Mouse (Mus musculus): ENCODE measurements at regions not wholly inside any gene's neighbourhood (a gene's known extent, or its start where the extent isn't known, plus 50 kb on each side); places are given as distances from the start of the nearest gene placed in this dataset.

- H3K4me3 ChIP-seq (ENCODE audit: insufficient read depth, low read length): no peak overlapping the region
- H3K4me1 ChIP-seq (ENCODE audit: control insufficient read depth, insufficient read depth, low read length): no peaks in the 10 kb centered on the region
- TF ChIP-seq CTCF (IDR thresholded peaks at IDR 0.05; ENCODE audit: borderline replicate concordance, insufficient read depth, low read length): no peak
- TF ChIP-seq POLR2A (IDR thresholded peaks at IDR 0.05; ENCODE audit: low read depth, low read length): no peak
- no peak overlapping the region for H3K27ac ChIP-seq (ENCODE audit: insufficient read depth, low read length)
Measured at GRCm38 (mm10) chr10:109092219-109092618, 81.4 kb upstream of the Syt1 start.

GRCm38 (mm10) chr10:109079773-109080172 is 69.0 kb upstream of the Syt1 start:
- H3K4me3 ChIP-seq (ENCODE audit: insufficient read depth, low read length): no peak overlapping the region
- no peak for TF ChIP-seq POLR2A (IDR thresholded peaks at IDR 0.05; ENCODE audit: low read depth, low read length)
- TF ChIP-seq CTCF (IDR thresholded peaks at IDR 0.05; ENCODE audit: borderline replicate concordance, insufficient read depth, low read length): no peak
- H3K4me1 ChIP-seq (ENCODE audit: control insufficient read depth, insufficient read depth, low read length): no peaks in the 10 kb centered on the region
- H3K27ac ChIP-seq (ENCODE audit: insufficient read depth, low read length): no peak overlapping the region

GRCm38 (mm10) chr10:109074218-109074617 is 63.4 kb upstream of the Syt1 start:
- Histone ChIP-seq H3K4me3 (ENCODE audit: insufficient read depth, low read length) (no peak overlapping the region), H3K4me1 (ENCODE audit: control insufficient read depth, insufficient read depth, low read length) (no peaks in the 10 kb centered on the region), H3K27ac (ENCODE audit: insufficient read depth, low read length) (no peak overlapping the region)
- TF ChIP-seq POLR2A (IDR thresholded peaks at IDR 0.05; ENCODE audit: low read depth, low read length) (no peak), CTCF (IDR thresholded peaks at IDR 0.05; ENCODE audit: borderline replicate concordance, insufficient read depth, low read length) (no peak)

All from embryonic fibroblast, embryonic 13.5 days (primary cell).